Mouse (Mus musculus): ENCODE results near the gene Fam227b.

The Fam227b gene

GRCm38 (mm10) chr2:126060595-126060994 lies 91.2 kb downstream of the Fam227b start:
- no peak for DNase-seq

GRCm38 (mm10) chr2:126053657-126054056 lies 98.1 kb downstream of the Fam227b start:
- DNase-seq: no peak

GRCm38 (mm10) chr2:126052749-126053557 lies 98.9 kb downstream of the Fam227b start:
- no peak for DNase-seq

- no peak for DNase-seq
Measured at GRCm38 (mm10) chr2:126045621-126046020, 106.2 kb downstream of the Fam227b start.

- peak; percentile 9 for DNase-seq
Measured at GRCm38 (mm10) chr2:126042674-126043073, 109.1 kb downstream of the Fam227b start.

GRCm38 (mm10) chr2:126041237-126041636 lies 110.6 kb downstream of the Fam227b start:
- DNase-seq: no peak

GRCm38 (mm10) chr2:126040651-126041050 lies 111.2 kb downstream of the Fam227b start:
- no peak for DNase-seq

- peak; percentile 74 for DNase-seq
Measured at GRCm38 (mm10) chr2:126039414-126039891, 112.4 kb downstream of the Fam227b start.

- DNase-seq: no peak
Measured at GRCm38 (mm10) chr2:126038221-126039000, 113.4 kb downstream of the Fam227b start.

GRCm38 (mm10) chr2:126036121-126036520 lies 115.7 kb downstream of the Fam227b start:
- no peak for DNase-seq

GRCm38 (mm10) chr2:126035013-126035770 lies 116.6 kb downstream of the Fam227b start:
- DNase-seq: no peak

GRCm38 (mm10) chr2:126034379-126035005 lies 117.3 kb downstream of the Fam227b start, which contains the start of gene Fgf7:
Gene Fgf7, plus strand, starts transcription at chr2:126034658.
- peak; percentile 5 for DNase-seq

GRCm38 (mm10) chr2:126033114-126033972 lies 118.5 kb downstream of the Fam227b start:
- DNase-seq: peak; percentile 5

GRCm38 (mm10) chr2:126031186-126031900 lies 120.5 kb downstream of the Fam227b start:
- no peak for DNase-seq

GRCm38 (mm10) chr2:126015763-126016473 lies 135.9 kb downstream of the Fam227b start:
- no peak for DNase-seq

GRCm38 (mm10) chr2:126014989-126015710 lies 136.7 kb downstream of the Fam227b start:
- no peak for DNase-seq

- DNase-seq: no peak
Measured at GRCm38 (mm10) chr2:126006742-126007141, 145.1 kb downstream of the Fam227b start.

- peak; percentile 34 for DNase-seq
Measured at GRCm38 (mm10) chr2:126006088-126006487, 145.7 kb downstream of the Fam227b start.

- DNase-seq: no peak
Measured at GRCm38 (mm10) chr2:126002291-126002690, 149.5 kb downstream of the Fam227b start.
